Mouse (Mus musculus): ENCODE measurements around the gene 3110009E18Rik. TPM values are rescaled to one million over a fixed set of nuclear protein-coding genes. Genes with fewer than 3 reads are reported as not detected.

3110009E18Rik gene
- total and polyA plus RNA-seq, 3 experiments, result 15.1 to 16.5 TPM; not detected in 1

DNA sequence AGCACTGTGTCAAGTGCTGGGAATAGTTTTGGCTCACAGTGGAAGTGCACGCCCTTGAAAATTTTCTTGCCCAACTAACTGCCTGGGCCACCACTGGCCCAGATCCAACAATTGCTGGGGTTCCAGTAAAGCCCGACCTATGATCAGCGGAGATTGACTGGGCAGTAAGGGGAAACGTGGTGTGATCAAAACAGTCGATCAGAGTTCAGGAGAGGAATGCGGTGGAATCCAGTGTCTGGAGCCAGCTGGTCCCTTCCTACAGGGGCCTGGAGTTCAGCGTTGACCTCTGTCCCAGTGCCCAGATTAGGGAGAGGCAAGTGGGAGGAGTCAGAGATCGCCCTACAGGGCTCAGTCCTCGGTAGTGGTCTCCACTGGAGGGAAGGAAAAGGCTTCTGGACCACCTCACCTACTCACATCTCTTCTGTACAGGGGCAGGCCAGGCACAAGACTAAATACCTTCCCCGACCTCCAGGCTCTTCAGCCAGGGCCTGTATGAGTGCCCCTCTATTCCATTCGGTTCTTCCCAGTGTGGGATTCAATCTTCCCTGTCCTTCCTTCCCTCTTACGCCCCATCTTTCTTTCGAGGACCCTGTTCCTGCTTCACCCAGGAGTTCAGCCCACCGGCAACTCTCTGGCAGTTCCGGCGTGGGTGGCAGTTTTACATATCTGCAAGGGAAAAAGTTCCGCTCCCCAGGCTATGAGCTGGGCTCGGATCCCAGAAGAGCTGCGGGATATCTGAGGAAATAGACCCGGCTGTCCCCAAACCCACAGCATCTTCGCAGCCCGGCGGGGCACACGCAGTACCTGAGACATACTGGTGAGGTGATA is 632 bp upstream of the 3110009E18Rik start:
- peak; percentile 57 for DNase-seq (ENCODE audit: low read depth, low spot score)
- H3K4me1 ChIP-seq (ENCODE audit: control insufficient read depth in 1 of 2, insufficient read depth in 2 of 2, low read length in 2 of 2), result peaks cover 2 to 35% of the 10 kb centered on the region in 2 experiments; a peak in 2 of 4 replicates
- H3K27me3 ChIP-seq (ENCODE audit: control insufficient read depth in 1 of 2, insufficient read depth in 2 of 2, low read length in 2 of 2), result no peaks in the 10 kb centered on the region
- H3K79me2 ChIP-seq (ENCODE audit: control insufficient read depth, insufficient read depth, low read length, poor library complexity), result peaks cover 5% of the 10 kb centered on the region
- peaks cover 0 to 23% of the 10 kb centered on the region in 2 experiments; a peak in 2 of 4 replicates for H3K36me3 ChIP-seq (ENCODE audit: control insufficient read depth in 1 of 2, insufficient read depth in 2 of 2, low read length in 2 of 2)
- peak overlapping the region; percentile 65 for H3K27ac ChIP-seq (ENCODE audit: control insufficient read depth, low read depth, low read length)
- H3K9ac ChIP-seq (ENCODE audit: control insufficient read depth, low read depth, low read length, poor library complexity, severe bottlenecking), result peak overlapping the region; percentile 72
- H3K4me3 ChIP-seq (ENCODE audit: control insufficient read depth in 1 of 2, insufficient read depth in 1 of 2, low read depth in 2 of 2, low read length in 2 of 2), result peak overlapping the region; percentile 63 to 64
- TF ChIP-seq USF2 (IDR thresholded peaks at IDR 0.05; ENCODE audit: borderline replicate concordance in 1 of 2, insufficient read depth in 1 of 2, low read depth in 1 of 2, low read length in 2 of 2) (no peak), ZMIZ1 (IDR thresholded peaks at IDR 0.05; ENCODE audit: low read depth, low read length) (no peak), POLR2AphosphoS5 (IDR thresholded peaks at IDR 0.05; ENCODE audit: borderline replicate concordance, low read depth, low read length) (no peak), KAT2A (conservative IDR thresholded peaks at IDR 0.05; ENCODE audit: low read depth, low read length) (no peak), RCOR1 (IDR thresholded peaks at IDR 0.05; ENCODE audit: low read depth, low read length) (peak; percentile 5; the same call in 1 of the 2 replicates), POLR2AphosphoS2 (IDR thresholded peaks at IDR 0.05; ENCODE audit: low read length) (no peak)
- no peaks in the 10 kb centered on the region for H3K9me3 ChIP-seq (replicated peaks; ENCODE audit: insufficient read depth, low read length)

- peak; percentile 76 for DNase-seq (ENCODE audit: low read depth, low spot score)
- peaks cover 2 to 38% of the 10 kb centered on the region in 2 experiments; a peak in 2 of 4 replicates for H3K4me1 ChIP-seq (ENCODE audit: control insufficient read depth in 1 of 2, insufficient read depth in 2 of 2, low read length in 2 of 2)
- H3K79me2 ChIP-seq (ENCODE audit: control insufficient read depth, insufficient read depth, low read length, poor library complexity), result peaks cover 5% of the 10 kb centered on the region
- peak; percentile 87 for TF ChIP-seq ZNF384 (IDR thresholded peaks at IDR 0.05; ENCODE audit: low read depth, low read length)
- TF ChIP-seq E2F4 (IDR thresholded peaks at IDR 0.05; ENCODE audit: borderline replicate concordance, low read depth, low read length), result no peak
- peak; percentile 61; the same call in 1 of the 2 replicates for TF ChIP-seq MXI1 (IDR thresholded peaks at IDR 0.05; ENCODE audit: low read depth, low read length)
- no peak for TF ChIP-seq CTCF (IDR thresholded peaks at IDR 0.05 in 2 of 3, conservative IDR thresholded peaks at IDR 0.05 in 1 of 3; ENCODE audit: control insufficient read depth in 1 of 3, insufficient read depth in 1 of 3, low read depth in 2 of 3, low read length in 3 of 3, poor library complexity in 1 of 3, severe bottlenecking in 1 of 3)
- TF ChIP-seq POLR2A (IDR thresholded peaks at IDR 0.05; ENCODE audit: control insufficient read depth in 1 of 2, insufficient read depth in 1 of 2, low read depth in 1 of 2, low read length in 2 of 2, poor library complexity in 1 of 2), result 0 out of 4 replicates have a peak, but pooled peaks of 1 of the 2 experiments have one; percentile 32
- H3K9ac ChIP-seq (ENCODE audit: control insufficient read depth, low read depth, low read length, poor library complexity, severe bottlenecking), result peak overlapping the region; percentile 88
- H3K4me3 ChIP-seq (ENCODE audit: control insufficient read depth in 1 of 2, insufficient read depth in 1 of 2, low read depth in 2 of 2, low read length in 2 of 2), result peak overlapping the region; percentile 81 to 84
- H3K27ac ChIP-seq (ENCODE audit: control insufficient read depth, low read depth, low read length), result peak overlapping the region; percentile 93
- no peaks in the 10 kb centered on the region for H3K27me3 ChIP-seq (ENCODE audit: control insufficient read depth in 1 of 2, insufficient read depth in 2 of 2, low read length in 2 of 2)
- H3K9me3 ChIP-seq (replicated peaks; ENCODE audit: insufficient read depth, low read length), result no peaks in the 10 kb centered on the region
- peaks cover 0 to 23% of the 10 kb centered on the region in 2 experiments; a peak in 2 of 4 replicates for H3K36me3 ChIP-seq (ENCODE audit: control insufficient read depth in 1 of 2, insufficient read depth in 2 of 2, low read length in 2 of 2)
Observed at GRCm38 (mm10) chr1:120121930-120122530, 1.0 kb downstream of the 3110009E18Rik start.
